Mouse (Mus musculus) midbrain, embryonic 13.5 days (tissue): ENCODE results near the gene Ppp1r12a. TPM values are rescaled to one million over a fixed set of nuclear protein-coding genes. Genes with fewer than 3 reads are reported as not detected.

Experiments used
- ATAC-seq: fragments of 200-750 bp; cut with Nextera tagmentation; 2 replicates; pipeline ENCODE4 v1.8.0; 2017; ENCODE audit warnings: mild to moderate bottlenecking, moderate TSS enrichment, moderate library complexity
- H3K27ac ChIP-seq: fragments of 300-500 bp; sonication (generic); 2 replicates; pipeline ENCODE4 v1.5.1; 2015; ENCODE audit warnings: inconsistent platforms, mild to moderate bottlenecking, moderate library complexity
- H3K27me3 ChIP-seq: fragments of 300-500 bp; sonication (generic); 2 replicates; pipeline ENCODE4 v1.6.1; 2015; ENCODE audit warnings: mild to moderate bottlenecking, inconsistent platforms
- H3K36me3 ChIP-seq: fragments of 300-500 bp; sonication (generic); 2 replicates; pipeline ENCODE4 v1.6.1; 2015; ENCODE audit warnings: mild to moderate bottlenecking, inconsistent platforms
- H3K4me1 ChIP-seq: fragments of 300-500 bp; sonication (generic); replicated peaks from 2 replicates; pipeline ENCODE4 v1.6.1; 2015; ENCODE audit warnings: inconsistent platforms
- H3K4me2 ChIP-seq: fragments of 300-500 bp; sonication (generic); replicated peaks from 2 replicates; pipeline ENCODE4 v1.6.1; 2015; ENCODE audit warnings: moderate library complexity, mild to moderate bottlenecking, inconsistent platforms
- H3K4me3 ChIP-seq: fragments of 300-500 bp; sonication (generic); replicated peaks from 2 replicates; pipeline ENCODE4 v1.5.1; 2015; ENCODE audit warnings: mild to moderate bottlenecking, inconsistent platforms
- H3K9ac ChIP-seq: fragments of 300-500 bp; sonication (generic); replicated peaks from 2 replicates; pipeline ENCODE4 v1.6.1; 2015; ENCODE audit warnings: mild to moderate bottlenecking, inconsistent platforms
- H3K9me3 ChIP-seq: fragments of 300-500 bp; sonication (generic); 2 replicates; pipeline ENCODE4 v1.6.1; 2016; ENCODE audit warnings: mild to moderate bottlenecking, inconsistent platforms
- WGBS: fragments of 180-500 bp; shearing (Covaris S2); methylation state at CpG from one replicate; pipeline ENCODE4 v1.1.7; 2015; 5-methylcytosine and 5-hydroxymethylcytosine counted together
- polyA plus RNA-seq: library from polyadenylated mRNA; unstranded; fragments of >200 nt; fragmentation: Nextera tagmentation; extraction: Ambion mirVana; gene quantifications from 2 replicates; pipeline ENCODE4 v1.2.1, GENCODE M21; 2015

The Ppp1r12a gene
- polyA plus RNA-seq, 1 experiment from 2014 or later = 84.4 TPM

GRCm38 (mm10) chr10:108298261-108298660 is 136.3 kb downstream of the Ppp1r12a start:
- H3K9ac ChIP-seq = no peak overlapping the region
- 96% methylated on average over 13 of the region's 13 CpGs for WGBS
- no peak overlapping the region for H3K4me3 ChIP-seq
- no peaks in the 10 kb centered on the region for H3K27me3 ChIP-seq
- no peaks in the 10 kb centered on the region for H3K9me3 ChIP-seq
- no peak overlapping the region for H3K27ac ChIP-seq
- no peak for ATAC-seq
- no peaks in the 10 kb centered on the region for H3K4me1 ChIP-seq
- H3K36me3 ChIP-seq = no peaks in the 10 kb centered on the region
- no peak overlapping the region for H3K4me2 ChIP-seq

- no peak for ATAC-seq
- Histone ChIP-seq H3K4me3 (no peak overlapping the region), H3K4me2 (no peak overlapping the region), H3K9ac (no peak overlapping the region), H3K9me3 (no peaks in the 10 kb centered on the region), H3K27me3 (no peaks in the 10 kb centered on the region), H3K27ac (no peak overlapping the region), H3K4me1 (no peaks in the 10 kb centered on the region), H3K36me3 (no peaks in the 10 kb centered on the region)
- WGBS = 87% methylated on average over 16 of the region's 17 CpGs
Observed at GRCm38 (mm10) chr10:108298841-108299545, 137.0 kb downstream of the Ppp1r12a start.

- no peaks in the 10 kb centered on the region for H3K9me3 ChIP-seq
- no peaks in the 10 kb centered on the region for H3K36me3 ChIP-seq
- no peak overlapping the region for H3K4me2 ChIP-seq
- 81% methylated on average over 11 of the region's 11 CpGs for WGBS
- ATAC-seq = no peak
- no peaks in the 10 kb centered on the region for H3K4me1 ChIP-seq
- H3K27ac ChIP-seq = no peak overlapping the region
- no peak overlapping the region for H3K9ac ChIP-seq
- H3K27me3 ChIP-seq = no peaks in the 10 kb centered on the region
- no peak overlapping the region for H3K4me3 ChIP-seq
Observed at GRCm38 (mm10) chr10:108299828-108300227, 137.8 kb downstream of the Ppp1r12a start.

GRCm38 (mm10) chr10:108300843-108301242 is 138.8 kb downstream of the Ppp1r12a start:
- no peaks in the 10 kb centered on the region for H3K4me1 ChIP-seq
- peak overlapping the region; percentile 38 for H3K4me2 ChIP-seq
- no peak overlapping the region for H3K27ac ChIP-seq
- no peak overlapping the region; the same call in 1 of the 2 replicates for H3K4me3 ChIP-seq
- WGBS = 15% methylated on average over 19 of the region's 19 CpGs
- H3K27me3 ChIP-seq = no peaks in the 10 kb centered on the region
- H3K9ac ChIP-seq = no peak overlapping the region
- no peaks in the 10 kb centered on the region for H3K36me3 ChIP-seq
- H3K9me3 ChIP-seq = no peaks in the 10 kb centered on the region
- peak; percentile 81 for ATAC-seq

- Histone ChIP-seq H3K4me3 (no peak overlapping the region), H3K4me1 (peaks cover 5% of the 10 kb centered on the region; the same call in 1 of the 2 replicates), H3K9ac (no peak overlapping the region), H3K36me3 (no peaks in the 10 kb centered on the region), H3K27me3 (no peaks in the 10 kb centered on the region), H3K27ac (0 out of 2 replicates have a peak overlapping the region, but pooled peaks have one; percentile 39), H3K4me2 (no peak overlapping the region), H3K9me3 (no peaks in the 10 kb centered on the region)
- ATAC-seq = no peak
- WGBS = 65% methylated on average over 11 of the region's 11 CpGs
Observed at GRCm38 (mm10) chr10:108307772-108308171, 145.8 kb downstream of the Ppp1r12a start.

GRCm38 (mm10) chr10:108310195-108310594 is 148.2 kb downstream of the Ppp1r12a start:
- Histone ChIP-seq H3K9ac (no peak overlapping the region), H3K36me3 (no peaks in the 10 kb centered on the region), H3K27ac (no peak overlapping the region), H3K4me3 (no peak overlapping the region), H3K4me2 (no peak overlapping the region), H3K9me3 (no peaks in the 10 kb centered on the region), H3K4me1 (peaks cover 5% of the 10 kb centered on the region; the same call in 1 of the 2 replicates), H3K27me3 (no peaks in the 10 kb centered on the region)
- no peak for ATAC-seq
- 92% methylated on average over 5 of the region's 5 CpGs for WGBS

GRCm38 (mm10) chr10:108311396-108311795 is 149.4 kb downstream of the Ppp1r12a start:
- no peak for ATAC-seq
- no peaks in the 10 kb centered on the region for H3K9me3 ChIP-seq
- WGBS = 94% methylated on average over 3 of the region's 3 CpGs
- H3K36me3 ChIP-seq = no peaks in the 10 kb centered on the region
- no peak overlapping the region for H3K4me3 ChIP-seq
- no peak overlapping the region for H3K27ac ChIP-seq
- H3K9ac ChIP-seq = no peak overlapping the region
- no peak overlapping the region for H3K4me2 ChIP-seq
- no peaks in the 10 kb centered on the region for H3K27me3 ChIP-seq
- H3K4me1 ChIP-seq = peaks cover 5% of the 10 kb centered on the region; the same call in 1 of the 2 replicates

- Histone ChIP-seq H3K4me1 (no peaks in the 10 kb centered on the region), H3K4me3 (no peak overlapping the region), H3K4me2 (no peak overlapping the region), H3K27ac (no peak overlapping the region), H3K9ac (no peak overlapping the region), H3K9me3 (no peaks in the 10 kb centered on the region), H3K27me3 (no peaks in the 10 kb centered on the region), H3K36me3 (no peaks in the 10 kb centered on the region)
- 68% methylated on average over 6 of the region's 6 CpGs for WGBS
- ATAC-seq = no peak
Observed at GRCm38 (mm10) chr10:108313845-108314244, 151.9 kb downstream of the Ppp1r12a start.

GRCm38 (mm10) chr10:108314396-108314795 is 152.4 kb downstream of the Ppp1r12a start:
- Histone ChIP-seq H3K9me3 (no peaks in the 10 kb centered on the region), H3K4me1 (no peaks in the 10 kb centered on the region), H3K27ac (no peak overlapping the region), H3K36me3 (no peaks in the 10 kb centered on the region), H3K9ac (no peak overlapping the region), H3K4me3 (no peak overlapping the region), H3K4me2 (no peak overlapping the region), H3K27me3 (no peaks in the 10 kb centered on the region)
- ATAC-seq = no peak
- 91% methylated on average over 8 of the region's 8 CpGs for WGBS

- H3K9me3 ChIP-seq = no peaks in the 10 kb centered on the region
- no peak overlapping the region for H3K4me3 ChIP-seq
- no peak for ATAC-seq
- H3K36me3 ChIP-seq = no peaks in the 10 kb centered on the region
- H3K4me2 ChIP-seq = no peak overlapping the region
- WGBS = 98% methylated on average over 7 of the region's 7 CpGs
- H3K9ac ChIP-seq = no peak overlapping the region
- H3K27ac ChIP-seq = no peak overlapping the region
- no peaks in the 10 kb centered on the region for H3K4me1 ChIP-seq
- no peaks in the 10 kb centered on the region for H3K27me3 ChIP-seq
Observed at GRCm38 (mm10) chr10:108315236-108315635, 153.2 kb downstream of the Ppp1r12a start.

- Histone ChIP-seq H3K27ac (no peak overlapping the region), H3K9ac (no peak overlapping the region), H3K4me3 (no peak overlapping the region), H3K9me3 (peaks cover 3% of the 10 kb centered on the region; the same call in 1 of the 2 replicates), H3K4me2 (no peak overlapping the region), H3K4me1 (peaks cover 6% of the 10 kb centered on the region; the same call in 1 of the 2 replicates), H3K36me3 (no peaks in the 10 kb centered on the region), H3K27me3 (peaks cover 24% of the 10 kb centered on the region)
- no peak for ATAC-seq
- 93% methylated on average over 7 of the region's 7 CpGs for WGBS
Observed at GRCm38 (mm10) chr10:108328356-108328755, 166.4 kb downstream of the Ppp1r12a start.

- H3K9ac ChIP-seq = no peak overlapping the region
- H3K4me3 ChIP-seq = no peak overlapping the region
- peaks cover 10% of the 10 kb centered on the region for H3K4me1 ChIP-seq
- ATAC-seq = no peak
- no peak overlapping the region for H3K4me2 ChIP-seq
- 91% methylated on average over 12 of the region's 12 CpGs for WGBS
- H3K27ac ChIP-seq = no peak overlapping the region
- H3K9me3 ChIP-seq = peaks cover 3% of the 10 kb centered on the region; the same call in 1 of the 2 replicates
- H3K36me3 ChIP-seq = no peaks in the 10 kb centered on the region
- H3K27me3 ChIP-seq = peaks cover 25% of the 10 kb centered on the region
Observed at GRCm38 (mm10) chr10:108328983-108329382, 167.0 kb downstream of the Ppp1r12a start.
